Mouse (Mus musculus) myocyte (in vitro differentiated cells): ENCODE results near the gene Gnat1. TPM values are rescaled to one million over a fixed set of nuclear protein-coding genes. Genes with fewer than 3 reads are reported as not detected.

ENCODE experiments used
- H3K27me3 ChIP-seq: one replicate; pipeline ENCODE4 v1.6.1; 2011; ENCODE audit not compliant: control insufficient read depth, insufficient read depth, insufficient read length
- H3K36me3 ChIP-seq: one replicate; pipeline ENCODE4 v1.6.1; 2011; ENCODE audit not compliant: control insufficient read depth, insufficient read depth
- H3K4me2 ChIP-seq: one replicate; pipeline ENCODE4 v1.6.1; 2011; ENCODE audit warnings: low read depth, control low read depth
- H3K4me3 ChIP-seq: one replicate; pipeline ENCODE4 v1.5.1; 2011; ENCODE audit warnings: mild to moderate bottlenecking, control low read depth, moderate library complexity
- H3K79me2 ChIP-seq: one replicate; pipeline ENCODE4 v1.6.1; 2011; ENCODE audit not compliant: control insufficient read depth, insufficient read depth
- H3ac ChIP-seq: one replicate; pipeline ENCODE4 v1.6.1; 2011; ENCODE audit not compliant: control insufficient read depth, insufficient read length
- CEBPB ChIP-seq: IDR thresholded peaks from 2 replicates; pipeline ENCODE4 v1.6.1; 2011; ENCODE audit warnings: mild to moderate bottlenecking, moderate library complexity; ENCODE audit not compliant: poor library complexity, insufficient read depth, severe bottlenecking
- E2F4 ChIP-seq: IDR thresholded peaks from one replicate; pipeline ENCODE4 v1.6.1; 2011; ENCODE audit warnings: mild to moderate bottlenecking, control low read depth, moderate library complexity; ENCODE audit not compliant: insufficient read depth
- MAX ChIP-seq: IDR thresholded peaks from one replicate; pipeline ENCODE4 v1.6.1; 2011; ENCODE audit warnings: low read depth, mild to moderate bottlenecking, control low read depth
- MYOD1 ChIP-seq, 3 experiments: IDR thresholded peaks; one replicate each; pipeline ENCODE4 v1.6.1; 2011; ENCODE audit warnings: control low read depth in 2 of 3, low read depth in 2 of 3, mild to moderate bottlenecking in 2 of 3, moderate library complexity in 1 of 3; ENCODE audit not compliant: insufficient read length in 2 of 3, control insufficient read depth in 1 of 3
- MYOG ChIP-seq, 3 experiments: IDR thresholded peaks; one replicate each; pipeline ENCODE4 v1.6.1; 2011; ENCODE audit warnings: control low read depth in 2 of 3, low read depth in 2 of 3, mild to moderate bottlenecking in 2 of 3; ENCODE audit not compliant: insufficient read length in 2 of 3, control insufficient read depth in 1 of 3, insufficient read depth in 1 of 3
- POLR2A ChIP-seq: IDR thresholded peaks from one replicate; pipeline ENCODE4 v1.6.1; 2011; ENCODE audit warnings: low read depth, mild to moderate bottlenecking, control low read depth, moderate library complexity; ENCODE audit not compliant: insufficient read length
- POLR2AphosphoS2 ChIP-seq: IDR thresholded peaks from one replicate; pipeline ENCODE4 v1.6.1; 2011; ENCODE audit warnings: low read depth, control low read depth; ENCODE audit not compliant: insufficient read length
- REST ChIP-seq: IDR thresholded peaks from one replicate; pipeline ENCODE4 v1.6.1; 2011; ENCODE audit warnings: mild to moderate bottlenecking, control low read depth, moderate library complexity; ENCODE audit not compliant: insufficient read depth, insufficient read length
- SRF ChIP-seq: IDR thresholded peaks from one replicate; pipeline ENCODE4 v1.6.1; 2011; ENCODE audit warnings: low read depth; ENCODE audit not compliant: control insufficient read depth, insufficient read length
- TCF12 ChIP-seq: IDR thresholded peaks from one replicate; pipeline ENCODE4 v1.6.1; 2011; ENCODE audit warnings: mild to moderate bottlenecking, control low read depth; ENCODE audit not compliant: poor library complexity, insufficient read depth, severe bottlenecking
- TCF3 ChIP-seq: IDR thresholded peaks from one replicate; pipeline ENCODE4 v1.6.1; 2011; ENCODE audit warnings: low read depth, control low read depth; ENCODE audit not compliant: insufficient read length
- USF1 ChIP-seq: IDR thresholded peaks from one replicate; pipeline ENCODE4 v1.6.1; 2011; ENCODE audit warnings: low read depth, mild to moderate bottlenecking, control low read depth, moderate library complexity
- polyA plus RNA-seq: library from polyadenylated mRNA; unstranded; fragments of >200 nt; fragmentation: generic; extraction: Trizol; gene quantifications from one replicate; pipeline ENCODE4 v1.2.1, GENCODE M21; 2012; ENCODE audit warnings: missing spikeins

Gene Gnat1
- polyA plus RNA-seq, 1 experiment = not detected

DNA sequence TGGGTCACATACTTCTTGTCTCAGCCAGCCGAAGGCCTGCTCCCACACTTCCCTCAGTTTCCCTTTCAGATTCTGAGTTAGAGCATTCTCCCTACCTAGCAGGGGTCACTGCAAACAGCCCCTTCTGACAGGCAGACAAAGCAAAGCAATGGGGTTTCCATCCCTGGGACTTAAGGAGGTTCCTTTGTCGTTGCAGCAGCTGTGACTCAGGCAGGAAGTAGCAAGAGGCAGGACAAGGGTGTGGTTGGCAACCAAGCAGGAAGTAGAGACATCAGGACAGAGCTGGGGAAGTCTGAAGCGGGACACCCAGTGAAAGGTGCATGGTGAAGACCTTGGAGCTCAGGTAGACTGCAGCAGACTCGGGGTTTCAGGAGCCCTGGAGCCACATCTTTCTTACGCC is 55.0 kb downstream of the Gnat1 start:
- no peak overlapping the region for H3ac ChIP-seq
- no peaks in the 10 kb centered on the region for H3K27me3 ChIP-seq
- no peak overlapping the region for H3K4me3 ChIP-seq
- H3K4me2 ChIP-seq = peak overlapping the region; percentile 80
- H3K79me2 ChIP-seq = peaks cover 67% of the 10 kb centered on the region
- peaks cover 7% of the 10 kb centered on the region for H3K36me3 ChIP-seq
- no peak for TF ChIP-seq CEBPB
- TF ChIP-seq SRF = no peak
- no peak for TF ChIP-seq TCF3
- TF ChIP-seq MAX = no peak
- TF ChIP-seq POLR2AphosphoS2 = no peak
- no peak for TF ChIP-seq REST
- TF ChIP-seq TCF12 = no peak
- no peak for TF ChIP-seq E2F4
- TF ChIP-seq POLR2A = no peak
- no peak for TF ChIP-seq MYOD1 (IDR thresholded peaks at IDR 0.05; ENCODE audit: control insufficient read depth in 1 of 3, insufficient read length in 2 of 3, low read depth in 2 of 3)
- no peak for TF ChIP-seq MYOG (IDR thresholded peaks at IDR 0.05; ENCODE audit: control insufficient read depth in 1 of 3, insufficient read depth in 1 of 3, insufficient read length in 2 of 3, low read depth in 2 of 3)
- no peak for TF ChIP-seq USF1

Other genes starting within 250 kb of the Gnat1 start
- gene Tmem115, start 145.8 kb downstream of the Gnat1 start, polyA plus RNA-seq = 43.4 TPM
- 18.8 TPM for gene Cyb561d2, start 137.5 kb downstream of the Gnat1 start, polyA plus RNA-seq
- gene Nprl2, start 137.5 kb downstream of the Gnat1 start, polyA plus RNA-seq = 24.6 TPM
- 0.52 TPM for gene Zmynd10, start 132.4 kb downstream of the Gnat1 start, polyA plus RNA-seq
- gene Rassf1, start 128.2 kb downstream of the Gnat1 start, polyA plus RNA-seq = 59.3 TPM
- gene Tusc2, start 116.5 kb downstream of the Gnat1 start, polyA plus RNA-seq = 25.0 TPM
- gene Hyal2, start 111.8 kb downstream of the Gnat1 start, polyA plus RNA-seq = 34.2 TPM
- 3.3 TPM for gene Hyal1, start 102.8 kb downstream of the Gnat1 start, polyA plus RNA-seq
- 13.8 TPM for gene Naa80, start 100.8 kb downstream of the Gnat1 start, polyA plus RNA-seq
- 0.43 TPM for gene Hyal3, start 98.9 kb downstream of the Gnat1 start, polyA plus RNA-seq
- gene Ifrd2, start 92.1 kb downstream of the Gnat1 start, polyA plus RNA-seq = 29.4 TPM
- 59.9 TPM for gene Sema3b, start 70.5 kb downstream of the Gnat1 start, polyA plus RNA-seq
- gene Gnai2, start 44.3 kb downstream of the Gnat1 start, polyA plus RNA-seq = 499 TPM
- gene Slc38a3, start 10.2 kb downstream of the Gnat1 start, polyA plus RNA-seq = 0.06 TPM
- gene Sema3f, start 30.8 kb upstream of the Gnat1 start, polyA plus RNA-seq = 1.4 TPM
- 37.6 TPM for gene Rbm5, start 91.3 kb upstream of the Gnat1 start, polyA plus RNA-seq
- gene Rbm6, start 193.5 kb upstream of the Gnat1 start, polyA plus RNA-seq = 10.2 TPM
- 8.4 TPM for gene Mon1a, start 208.4 kb upstream of the Gnat1 start, polyA plus RNA-seq
- 0.04 TPM for gene Mst1r, start 227.2 kb upstream of the Gnat1 start, polyA plus RNA-seq
- not detected for gene Actl11, start 248.8 kb upstream of the Gnat1 start, polyA plus RNA-seq